Mouse (Mus musculus): ENCODE data around the gene Prok2.

Prok2 gene

GRCm38 (mm10) chr6:99725971-99726561 lies at the start of gene Prok2:
TSS of gene Prok2 (minus strand) at chr6:99726392.
- no peak for DNase-seq

- DNase-seq: no peak
Observed at GRCm38 (mm10) chr6:99774680-99775079, 48.5 kb upstream of the Prok2 start.

GRCm38 (mm10) chr6:99768495-99768894 lies 42.3 kb upstream of the Prok2 start:
- DNase-seq: no peak

GRCm38 (mm10) chr6:99764916-99765315 lies 38.7 kb upstream of the Prok2 start:
- no peak for DNase-seq

GRCm38 (mm10) chr6:99762069-99762985 lies 36.1 kb upstream of the Prok2 start:
- no peak for DNase-seq

GRCm38 (mm10) chr6:99756105-99756504 lies 29.9 kb upstream of the Prok2 start:
- no peak for DNase-seq

- no peak for DNase-seq
Observed at GRCm38 (mm10) chr6:99751308-99751707, 25.1 kb upstream of the Prok2 start.

GRCm38 (mm10) chr6:99746275-99746674 lies 20.1 kb upstream of the Prok2 start:
- DNase-seq: no peak

- no peak for DNase-seq
Observed at GRCm38 (mm10) chr6:99742866-99743265, 16.7 kb upstream of the Prok2 start.

GRCm38 (mm10) chr6:99734666-99735065 lies 8.5 kb upstream of the Prok2 start:
- peak; percentile 8 for DNase-seq

- no peak for DNase-seq
Observed at GRCm38 (mm10) chr6:99732673-99733072, 6.5 kb upstream of the Prok2 start.

GRCm38 (mm10) chr6:99731926-99732325 lies 5.7 kb upstream of the Prok2 start:
- DNase-seq: no peak

GRCm38 (mm10) chr6:99729853-99730252 lies 3.7 kb upstream of the Prok2 start:
- DNase-seq: no peak

- no peak for DNase-seq
Observed at GRCm38 (mm10) chr6:99726576-99727303, 548 bp upstream of the Prok2 start.

GRCm38 (mm10) chr6:99722390-99722789 lies 3.8 kb downstream of the Prok2 start:
- DNase-seq: no peak

GRCm38 (mm10) chr6:99721032-99721431 lies 5.2 kb downstream of the Prok2 start:
- DNase-seq: no peak

GRCm38 (mm10) chr6:99715913-99716312 lies 10.3 kb downstream of the Prok2 start:
- no peak for DNase-seq

GRCm38 (mm10) chr6:99715191-99715590 lies 11.0 kb downstream of the Prok2 start:
- DNase-seq: no peak

- DNase-seq: no peak
Observed at GRCm38 (mm10) chr6:99713256-99713655, 12.9 kb downstream of the Prok2 start.

- DNase-seq: no peak
Observed at GRCm38 (mm10) chr6:99711576-99712101, 14.6 kb downstream of the Prok2 start.

- peak; percentile 23 for DNase-seq
Observed at GRCm38 (mm10) chr6:99700484-99700883, 25.7 kb downstream of the Prok2 start.

- peak; percentile 16 for DNase-seq
Observed at GRCm38 (mm10) chr6:99692916-99693841, 33.0 kb downstream of the Prok2 start.
